Mouse (Mus musculus): ENCODE data around the gene Dpf3.

DNA sequence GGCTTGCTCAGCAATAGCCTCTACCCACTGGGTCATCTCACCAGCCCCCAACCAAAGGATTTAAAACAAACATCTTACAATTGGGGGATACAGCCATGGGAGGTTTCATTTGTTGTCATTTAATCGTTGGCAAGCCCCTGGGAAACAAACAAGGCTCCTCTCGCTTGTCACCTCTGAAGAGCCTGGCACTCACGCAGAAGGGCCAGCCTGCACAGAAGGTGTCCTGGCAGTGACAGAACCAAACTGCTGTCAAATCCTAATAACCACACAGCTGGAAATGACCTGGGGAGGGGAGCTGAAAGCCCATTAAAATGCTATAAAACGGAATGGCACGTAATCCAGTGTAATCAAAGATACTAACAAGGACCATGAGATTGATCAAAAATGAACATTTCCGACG is 114.4 kb downstream of the Dpf3 start:
- TF ChIP-seq TAL1 (IDR thresholded peaks at IDR 0.05; ENCODE audit: low read length) (no peak), GATA1 (IDR thresholded peaks at IDR 0.05; ENCODE audit: low read length) (no peak)

Measured in erythroblast, embryonic 14.5 days (primary cell).